Mouse (Mus musculus): Measurements from ENCODE around the gene Cwc27. TPM values are rescaled to one million over a fixed set of nuclear protein-coding genes. Genes with fewer than 3 reads are reported as not detected.
A peak's percentile ranks its signal among the peaks of the same experiment; 100 is the strongest.

Cwc27 gene
- polyA plus RNA-seq, 1 experiment from 2014 or later = 15.0 TPM

GRCm38 (mm10) chr13:104694612-104695355 is 122.2 kb downstream of the Cwc27 start:
- H3K4me1 ChIP-seq (ENCODE audit: insufficient read depth, low read depth, low read length) = no peaks in the 10 kb centered on the region
- no peak overlapping the region for H3K4me2 ChIP-seq (replicated peaks; ENCODE audit: low read depth, low read length)
- no peaks in the 10 kb centered on the region for H3K36me3 ChIP-seq (ENCODE audit: insufficient read depth, low read length)
- H3K9me3 ChIP-seq (ENCODE audit: low read length) = no peaks in the 10 kb centered on the region
- peak; percentile 41; the same call in 1 of the 2 replicates for ATAC-seq
- no peak overlapping the region for H3K9ac ChIP-seq (replicated peaks; ENCODE audit: low read depth)
- 49% methylated on average over 6 of the region's 6 CpGs for WGBS
- no peak overlapping the region for H3K4me3 ChIP-seq (ENCODE audit: low read depth, low read length)
- DNase-seq (ENCODE audit: low spot score) = peak; percentile 36
- H3K27me3 ChIP-seq (replicated peaks; ENCODE audit: insufficient read depth, low read length) = no peaks in the 10 kb centered on the region
- H3K27ac ChIP-seq (ENCODE audit: low read length) = no peak overlapping the region
- TF ChIP-seq EP300 (IDR thresholded peaks at IDR 0.05) (no peak), CTCF (IDR thresholded peaks at IDR 0.05) (no peak)

GRCm38 (mm10) chr13:104692710-104693109 is 124.2 kb downstream of the Cwc27 start:
- DNase-seq (ENCODE audit: low spot score) (no peak), ATAC-seq (no peak)
- Histone ChIP-seq H3K4me2 (replicated peaks; ENCODE audit: low read depth, low read length) (no peak overlapping the region), H3K4me1 (ENCODE audit: insufficient read depth, low read depth, low read length) (no peaks in the 10 kb centered on the region), H3K9me3 (ENCODE audit: low read length) (no peaks in the 10 kb centered on the region), H3K27me3 (replicated peaks; ENCODE audit: insufficient read depth, low read length) (no peaks in the 10 kb centered on the region), H3K27ac (ENCODE audit: low read length) (no peak overlapping the region), H3K9ac (replicated peaks; ENCODE audit: low read depth) (no peak overlapping the region), H3K36me3 (ENCODE audit: insufficient read depth, low read length) (no peaks in the 10 kb centered on the region), H3K4me3 (ENCODE audit: low read depth, low read length) (no peak overlapping the region)
- no peak for TF ChIP-seq EP300 (IDR thresholded peaks at IDR 0.05)
- no peak for TF ChIP-seq CTCF (IDR thresholded peaks at IDR 0.05)
- 90% methylated on average over 3 of the region's 3 CpGs for WGBS

GRCm38 (mm10) chr13:104685537-104685936 is 131.4 kb downstream of the Cwc27 start:
- H3K4me1 ChIP-seq (ENCODE audit: insufficient read depth, low read depth, low read length) = no peaks in the 10 kb centered on the region
- no peak overlapping the region for H3K4me2 ChIP-seq (replicated peaks; ENCODE audit: low read depth, low read length)
- no peaks in the 10 kb centered on the region for H3K9me3 ChIP-seq (ENCODE audit: low read length)
- no peak overlapping the region for H3K27ac ChIP-seq (ENCODE audit: low read length)
- no peak for ATAC-seq
- no peaks in the 10 kb centered on the region for H3K36me3 ChIP-seq (ENCODE audit: insufficient read depth, low read length)
- no peaks in the 10 kb centered on the region for H3K27me3 ChIP-seq (replicated peaks; ENCODE audit: insufficient read depth, low read length)
- no peak for TF ChIP-seq EP300 (IDR thresholded peaks at IDR 0.05)
- no peak for TF ChIP-seq CTCF (IDR thresholded peaks at IDR 0.05)
- 68% methylated on average over 2 of the region's 2 CpGs for WGBS
- DNase-seq (ENCODE audit: low spot score) = no peak
- H3K9ac ChIP-seq (replicated peaks; ENCODE audit: low read depth) = no peak overlapping the region
- no peak overlapping the region for H3K4me3 ChIP-seq (ENCODE audit: low read depth, low read length)

- DNase-seq (ENCODE audit: low spot score) = peak; percentile 20
- Histone ChIP-seq H3K4me3 (ENCODE audit: low read depth, low read length) (no peak overlapping the region), H3K27me3 (replicated peaks; ENCODE audit: insufficient read depth, low read length) (no peaks in the 10 kb centered on the region), H3K4me1 (ENCODE audit: insufficient read depth, low read depth, low read length) (no peaks in the 10 kb centered on the region), H3K36me3 (ENCODE audit: insufficient read depth, low read length) (no peaks in the 10 kb centered on the region), H3K27ac (ENCODE audit: low read length) (no peak overlapping the region), H3K4me2 (replicated peaks; ENCODE audit: low read depth, low read length) (no peak overlapping the region), H3K9ac (replicated peaks; ENCODE audit: low read depth) (no peak overlapping the region), H3K9me3 (ENCODE audit: low read length) (no peaks in the 10 kb centered on the region)
- WGBS = 19% methylated on average over 6 of the region's 6 CpGs
- no peak for ATAC-seq
- TF ChIP-seq EP300 (IDR thresholded peaks at IDR 0.05) (peak; percentile 42; the same call in 1 of the 2 replicates), CTCF (IDR thresholded peaks at IDR 0.05) (no peak)
These were observed 132.5 kb downstream of the Cwc27 start for GRCm38 (mm10) chr13:104684361-104685011.

GRCm38 (mm10) chr13:104681212-104681611 is 135.7 kb downstream of the Cwc27 start:
- peak; percentile 85 for DNase-seq (ENCODE audit: low spot score)
- no peaks in the 10 kb centered on the region for H3K4me1 ChIP-seq (ENCODE audit: insufficient read depth, low read depth, low read length)
- H3K9ac ChIP-seq (replicated peaks; ENCODE audit: low read depth) = no peak overlapping the region
- no peak overlapping the region for H3K4me3 ChIP-seq (ENCODE audit: low read depth, low read length)
- peak; percentile 49; the same call in 1 of the 2 replicates for TF ChIP-seq EP300 (IDR thresholded peaks at IDR 0.05)
- peak; percentile 64 for TF ChIP-seq CTCF (IDR thresholded peaks at IDR 0.05)
- WGBS = 59% methylated on average over 1 of the region's 1 CpGs
- no peak overlapping the region for H3K4me2 ChIP-seq (replicated peaks; ENCODE audit: low read depth, low read length)
- no peaks in the 10 kb centered on the region for H3K27me3 ChIP-seq (replicated peaks; ENCODE audit: insufficient read depth, low read length)
- no peak overlapping the region for H3K27ac ChIP-seq (ENCODE audit: low read length)
- no peaks in the 10 kb centered on the region for H3K36me3 ChIP-seq (ENCODE audit: insufficient read depth, low read length)
- no peaks in the 10 kb centered on the region for H3K9me3 ChIP-seq (ENCODE audit: low read length)
- no peak for ATAC-seq

- H3K36me3 ChIP-seq (ENCODE audit: insufficient read depth, low read length) = 0 out of 2 replicates have a peak, but pooled peaks cover 3% of the 10 kb centered on the region
- TF ChIP-seq CTCF (IDR thresholded peaks at IDR 0.05) = peak; percentile 11; the same call in 1 of the 2 replicates
- TF ChIP-seq EP300 (IDR thresholded peaks at IDR 0.05) = no peak
- 96% methylated on average over 9 of the region's 9 CpGs for WGBS
- no peak for ATAC-seq
- no peak overlapping the region for H3K4me2 ChIP-seq (replicated peaks; ENCODE audit: low read depth, low read length)
- no peak overlapping the region for H3K9ac ChIP-seq (replicated peaks; ENCODE audit: low read depth)
- H3K9me3 ChIP-seq (ENCODE audit: low read length) = no peaks in the 10 kb centered on the region
- no peak for DNase-seq (ENCODE audit: low spot score)
- H3K27me3 ChIP-seq (replicated peaks; ENCODE audit: insufficient read depth, low read length) = no peaks in the 10 kb centered on the region
- H3K27ac ChIP-seq (ENCODE audit: low read length) = no peak overlapping the region
- no peaks in the 10 kb centered on the region for H3K4me1 ChIP-seq (ENCODE audit: insufficient read depth, low read depth, low read length)
- no peak overlapping the region for H3K4me3 ChIP-seq (ENCODE audit: low read depth, low read length)
These were observed 155.8 kb downstream of the Cwc27 start for GRCm38 (mm10) chr13:104661188-104661587.

All from lung, postnatal 0 days (tissue).